Mouse (Mus musculus) limb, embryonic 14.5 days (tissue): ENCODE data around the gene Pax1. TPM values are rescaled to one million over a fixed set of nuclear protein-coding genes. Genes with fewer than 3 reads are reported as not detected.
A peak's percentile ranks its signal among the peaks of the same experiment; 100 is the strongest.

Experiments used
- ATAC-seq: fragments of 200-750 bp; cut with Nextera tagmentation; 2 replicates; pipeline ENCODE4 v1.8.0; 2017; ENCODE audit warnings: low read depth, moderate number of reproducible peaks, moderate TSS enrichment; ENCODE audit not compliant: low FRiP score
- DNase-seq: peaks from one replicate; pipeline ENCODE4 v3.0.0-alpha.2; 2015; ENCODE audit warnings: low spot score
- H3K27ac ChIP-seq: fragments of 300-500 bp; sonication (generic); replicated peaks from 2 replicates; pipeline ENCODE4 v1.5.1; 2014; ENCODE audit warnings: low read depth, mild to moderate bottlenecking, low read length, moderate library complexity, mixed read lengths
- H3K27me3 ChIP-seq: fragments of 300-500 bp; sonication (generic); 2 replicates; pipeline ENCODE4 v1.6.1; 2014; ENCODE audit warnings: low read length, mixed read lengths; ENCODE audit not compliant: control insufficient read depth, insufficient read depth
- H3K36me3 ChIP-seq: fragments of 300-500 bp; sonication (generic); 2 replicates; pipeline ENCODE4 v1.6.1; 2014; ENCODE audit warnings: mild to moderate bottlenecking, low read length, moderate library complexity, mixed read lengths; ENCODE audit not compliant: control insufficient read depth, insufficient read depth
- H3K4me1 ChIP-seq: fragments of 300-500 bp; sonication (generic); 2 replicates; pipeline ENCODE4 v1.6.1; 2014; ENCODE audit warnings: antibody characterized with exemption, low read length, mixed read lengths; ENCODE audit not compliant: control insufficient read depth, insufficient read depth
- H3K4me2 ChIP-seq: fragments of 300-500 bp; sonication (generic); replicated peaks from 2 replicates; pipeline ENCODE4 v1.6.1; 2014; ENCODE audit warnings: low read depth, mild to moderate bottlenecking, low read length, moderate library complexity; ENCODE audit not compliant: severe bottlenecking
- H3K4me3 ChIP-seq: fragments of 300-500 bp; sonication (generic); replicated peaks from 2 replicates; pipeline ENCODE4 v1.5.1; 2014; ENCODE audit warnings: low read length
- H3K9ac ChIP-seq: fragments of 300-500 bp; sonication (generic); 2 replicates; pipeline ENCODE4 v1.6.1; 2014; ENCODE audit warnings: mild to moderate bottlenecking, low read depth, low read length, moderate library complexity; ENCODE audit not compliant: severe bottlenecking
- H3K9me3 ChIP-seq: fragments of 300-500 bp; sonication (generic); 2 replicates; pipeline ENCODE4 v1.6.1; 2016; ENCODE audit warnings: low read length; ENCODE audit not compliant: control insufficient read depth
- POLR2A ChIP-seq: fragments of 200-500 bp; IDR thresholded peaks from 2 replicates; pipeline ENCODE4 v1.8.0; 2012; ENCODE audit warnings: inconsistent platforms, mild to moderate bottlenecking, moderate library complexity, borderline replicate concordance; ENCODE audit not compliant: insufficient read depth, insufficient read length; ENCODE audit errors: extremely low read depth
- WGBS: fragments of 180-500 bp; shearing (Covaris S2); extraction: QIAGEN DNeasy Blood & Tissue Kit; methylation state at CpG from one replicate; pipeline ENCODE4 v1.1.7; 2014; 5-methylcytosine and 5-hydroxymethylcytosine counted together
- polyA plus RNA-seq, 2 experiments: library from polyadenylated mRNA; depleted of rRNA in 1 of 2; stranded (reverse) in 1 of 2; unstranded in 1 of 2; fragments of >200 nt; fragmentation: Nextera tagmentation in 1 of 2; extraction: Ambion mirVana in 1 of 2; gene quantifications; 2 replicates each; pipeline versions ENCODE4 v1.2.1 to v1.2.3; 2012 to 2014

Gene Pax1
- polyA plus RNA-seq (2012; rRNA removed): 9.9 and 12.5 TPM in 2 replicates
- 4.9 and 5.0 TPM in 2 replicates for polyA plus RNA-seq (2014; fragmentation: Nextera tagmentation; extraction: Ambion mirVana)

DNA sequence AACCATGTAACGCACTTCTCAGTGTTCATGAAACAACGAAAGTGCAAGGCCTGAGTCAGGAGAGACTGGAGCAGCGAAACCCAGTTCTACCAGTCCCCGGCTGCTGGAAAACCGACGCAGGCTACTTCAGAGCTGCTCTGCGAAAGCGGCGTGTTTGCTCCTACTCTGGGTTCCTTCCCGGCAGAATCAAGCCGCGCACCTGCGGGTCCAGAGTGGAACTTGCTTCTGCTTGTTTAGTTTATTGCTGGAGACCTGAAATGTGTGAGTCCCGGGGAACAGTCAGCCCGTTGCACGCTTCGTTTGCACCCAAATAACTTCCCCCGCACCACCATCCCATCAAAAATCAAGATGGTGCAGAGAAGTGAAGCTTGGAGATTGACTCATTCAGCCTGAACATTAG lies at the start of gene Pax1:
Pax1 (plus strand) TSS at position 345 of the 400 bp plus-strand sequence.
- Histone ChIP-seq H3K27me3 (peaks cover 95% of the 10 kb centered on the region), H3K36me3 (no peaks in the 10 kb centered on the region), H3K4me1 (no peaks in the 10 kb centered on the region), H3K4me3 (peak within 1 kb of the TSS; percentile 25), H3K9me3 (no peaks in the 10 kb centered on the region), H3K27ac (no peak within 1 kb of the TSS), H3K9ac (no peak within 1 kb of the TSS), H3K4me2 (peak within 1 kb of the TSS; percentile 28)
- WGBS: 2% methylated on average over 18 of the region's 18 CpGs
- no peak for TF ChIP-seq POLR2A
- DNase-seq (no peak), ATAC-seq (no peak)

DNA sequence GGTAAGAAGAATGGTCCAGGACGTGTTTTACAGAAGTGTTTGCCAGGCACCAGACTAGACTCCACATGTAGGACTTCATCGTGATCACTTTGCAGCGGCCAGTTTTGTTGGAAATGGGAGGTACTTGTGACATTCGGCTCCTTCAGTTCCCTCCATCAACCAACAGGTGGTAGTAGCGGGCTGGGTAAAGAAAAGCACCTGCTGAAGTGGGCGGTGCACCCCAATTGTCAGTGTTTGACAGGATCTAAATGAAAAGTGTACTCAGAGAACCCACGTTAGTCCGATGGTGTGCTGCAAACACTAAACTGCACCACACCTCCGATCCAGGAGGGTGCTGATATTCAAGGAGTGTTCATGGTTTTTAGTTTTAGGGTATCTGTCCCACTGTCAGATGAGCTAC lies 40.7 kb upstream of the Pax1 start:
- Histone ChIP-seq H3K36me3 (no peaks in the 10 kb centered on the region), H3K4me3 (no peak overlapping the region), H3K4me2 (no peak overlapping the region), H3K27me3 (peaks cover 7% of the 10 kb centered on the region; the same call in 1 of the 2 replicates), H3K9me3 (no peaks in the 10 kb centered on the region), H3K27ac (no peak overlapping the region), H3K9ac (no peak overlapping the region), H3K4me1 (no peaks in the 10 kb centered on the region)
- WGBS: 13% methylated on average over 9 of the region's 9 CpGs
- DNase-seq (peak; percentile 12), ATAC-seq (no peak)
- TF ChIP-seq POLR2A: no peak

- no peak for TF ChIP-seq POLR2A
- Histone ChIP-seq H3K9ac (no peak overlapping the region), H3K4me2 (no peak overlapping the region), H3K4me3 (no peak overlapping the region), H3K4me1 (no peaks in the 10 kb centered on the region), H3K9me3 (no peaks in the 10 kb centered on the region), H3K27ac (no peak overlapping the region), H3K36me3 (no peaks in the 10 kb centered on the region), H3K27me3 (peaks cover 7% of the 10 kb centered on the region; the same call in 1 of the 2 replicates)
- WGBS: 76% methylated on average over 2 of the region's 2 CpGs
- ATAC-seq (no peak), DNase-seq (no peak)
Observed at GRCm38 (mm10) chr2:147325178-147325577, 36.5 kb upstream of the Pax1 start.

DNA sequence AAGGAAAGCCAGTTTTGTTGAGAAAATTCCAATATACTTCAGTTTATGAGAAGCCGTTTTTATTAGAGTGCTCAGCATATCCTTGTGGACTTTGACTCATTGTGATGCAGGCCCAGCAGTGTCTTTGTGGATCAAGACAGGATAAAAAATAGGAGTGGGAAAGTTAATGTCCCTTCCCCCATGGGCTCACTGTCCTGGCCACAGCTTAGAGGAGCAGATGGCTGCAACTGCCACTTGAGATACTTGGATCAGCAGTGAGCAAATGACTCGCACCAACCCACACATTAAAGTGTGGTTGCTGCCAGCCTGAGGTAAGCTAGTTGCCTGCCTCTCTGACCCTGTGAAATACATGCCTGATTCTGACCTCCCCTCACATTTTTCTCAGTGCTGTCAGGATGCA lies 29.0 kb upstream of the Pax1 start:
- Histone ChIP-seq H3K9ac (no peak overlapping the region), H3K9me3 (no peaks in the 10 kb centered on the region), H3K27ac (no peak overlapping the region), H3K27me3 (no peaks in the 10 kb centered on the region), H3K4me2 (no peak overlapping the region), H3K4me3 (no peak overlapping the region), H3K4me1 (no peaks in the 10 kb centered on the region), H3K36me3 (no peaks in the 10 kb centered on the region)
- WGBS: 49% methylated on average over 2 of the region's 2 CpGs
- ATAC-seq (no peak), DNase-seq (no peak)
- no peak for TF ChIP-seq POLR2A

DNA sequence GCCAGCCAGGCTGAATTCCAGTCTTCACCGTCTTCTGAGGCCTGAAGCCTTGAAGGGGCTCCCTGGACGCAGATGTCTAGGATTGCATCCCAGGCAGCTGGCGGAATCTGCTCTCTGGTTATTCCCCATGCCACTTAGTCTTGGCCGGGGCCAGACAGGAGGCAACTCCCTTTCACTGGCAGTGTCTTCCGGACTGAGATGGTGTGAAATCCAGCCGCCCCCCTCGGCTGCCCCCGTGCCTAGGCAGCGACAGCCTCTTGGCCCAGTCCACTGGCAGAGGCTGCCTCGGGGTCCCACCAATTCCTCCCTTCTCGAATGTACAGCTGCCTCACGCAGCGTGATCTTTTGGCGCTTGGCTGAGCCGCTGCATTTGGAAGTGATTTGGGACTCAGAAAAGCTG lies 23.0 kb upstream of the Pax1 start:
- no peaks in the 10 kb centered on the region for H3K4me1 ChIP-seq
- DNase-seq (peak; percentile 26), ATAC-seq (no peak)
- H3K27ac ChIP-seq: no peak overlapping the region
- 49% methylated on average over 15 of the region's 15 CpGs for WGBS
- H3K9me3 ChIP-seq: no peaks in the 10 kb centered on the region
- no peak overlapping the region for H3K9ac ChIP-seq
- no peaks in the 10 kb centered on the region for H3K27me3 ChIP-seq
- no peaks in the 10 kb centered on the region for H3K36me3 ChIP-seq
- 0 out of 2 replicates have a peak overlapping the region, but pooled peaks have one; percentile 2 for H3K4me2 ChIP-seq
- no peak overlapping the region for H3K4me3 ChIP-seq
- no peak for TF ChIP-seq POLR2A

- DNase-seq: peak; percentile 39
- no peaks in the 10 kb centered on the region for H3K27me3 ChIP-seq
- H3K4me3 ChIP-seq: no peak overlapping the region
- no peak overlapping the region for H3K4me2 ChIP-seq
- H3K9me3 ChIP-seq: no peaks in the 10 kb centered on the region
- no peak overlapping the region for H3K27ac ChIP-seq
- no peaks in the 10 kb centered on the region for H3K36me3 ChIP-seq
- H3K9ac ChIP-seq: no peak overlapping the region
- no peaks in the 10 kb centered on the region for H3K4me1 ChIP-seq
- TF ChIP-seq POLR2A: no peak
- ATAC-seq: no peak
- 65% methylated on average over 4 of the region's 4 CpGs for WGBS
Observed at GRCm38 (mm10) chr2:147339796-147340195, 21.9 kb upstream of the Pax1 start.
